Mouse (Mus musculus): ENCODE results near the gene Trmt1l.

Gene Trmt1l

GRCm38 (mm10) chr1:151495635-151496285 is 67.4 kb downstream of the Trmt1l start:
- DNase-seq: no peak

GRCm38 (mm10) chr1:151497028-151497427 is 68.7 kb downstream of the Trmt1l start:
- no peak for DNase-seq

- DNase-seq: no peak
Measured at GRCm38 (mm10) chr1:151497942-151498341, 69.6 kb downstream of the Trmt1l start.

GRCm38 (mm10) chr1:151498381-151498780 is 70.0 kb downstream of the Trmt1l start:
- no peak for DNase-seq

GRCm38 (mm10) chr1:151499815-151500501 is 71.6 kb downstream of the Trmt1l start:
- DNase-seq: no peak

GRCm38 (mm10) chr1:151500531-151501361 is 72.4 kb downstream of the Trmt1l start, which contains the start of gene Rnf2:
Gene Rnf2 (minus strand): TSS chr1:151500955.
- DNase-seq: peak; percentile 92
